Mouse (Mus musculus) heart, adult 2 months (tissue): ENCODE data around the gene Gm20388. TPM values are rescaled to one million over a fixed set of nuclear protein-coding genes. Genes with fewer than 3 reads are reported as not detected.
A peak's percentile ranks its signal among the peaks of the same experiment; 100 is the strongest.

Experiments used
- DNase-seq, 2 experiments: peaks; one replicate each; pipeline ENCODE4 v3.0.0; 2021
- H3K27ac ChIP-seq: fragments of 200-600 bp; 2 replicates; pipeline ENCODE4 v1.8.1; 2022
- H3K27me3 ChIP-seq: fragments of 200-500 bp; 2 replicates; pipeline ENCODE4 v1.6.1; 2012; ENCODE audit warnings: mild to moderate bottlenecking, low read length, inconsistent platforms, mixed read lengths; ENCODE audit not compliant: control insufficient read depth, insufficient read depth
- H3K36me3 ChIP-seq: fragments of 200-500 bp; 2 replicates; pipeline ENCODE4 v1.6.1; 2012; ENCODE audit warnings: low read length, inconsistent platforms; ENCODE audit not compliant: control insufficient read depth, insufficient read depth
- H3K4me1 ChIP-seq: fragments of 200-500 bp; 2 replicates; pipeline ENCODE4 v1.6.1; 2011; ENCODE audit warnings: low read length; ENCODE audit not compliant: control insufficient read depth, insufficient read depth
- H3K4me3 ChIP-seq: fragments of 200-600 bp; 2 replicates; pipeline ENCODE4 v1.8.1; 2022
- H3K79me2 ChIP-seq: fragments of 200-500 bp; replicated peaks from 2 replicates; pipeline ENCODE4 v1.6.1; 2012; ENCODE audit warnings: mild to moderate bottlenecking, inconsistent platforms, low read length, moderate library complexity, mixed read lengths; ENCODE audit not compliant: control insufficient read depth, insufficient read depth
- H3K9ac ChIP-seq: fragments of 200-500 bp; 2 replicates; pipeline ENCODE4 v1.6.1; 2012; ENCODE audit warnings: low read depth, mild to moderate bottlenecking, control low read depth, inconsistent platforms, low read length, mixed read lengths
- CTCF ChIP-seq: fragments of 200-600 bp; IDR thresholded peaks from 2 replicates; pipeline ENCODE4 v1.8.1; 2022; ENCODE audit warnings: antibody characterized with exemption, mild to moderate bottlenecking, moderate library complexity
- EP300 ChIP-seq: fragments of 200-500 bp; IDR thresholded peaks from 2 replicates; pipeline ENCODE4 v1.6.1; 2011; ENCODE audit warnings: low read depth, low read length, control low read depth; ENCODE audit not compliant: insufficient read depth
- POLR2A ChIP-seq: fragments of 200-500 bp; IDR thresholded peaks from 2 replicates; pipeline ENCODE4 v1.6.1; 2011; ENCODE audit warnings: mild to moderate bottlenecking, low read depth, low read length, control low read depth; ENCODE audit not compliant: insufficient read depth
- WGBS: fragments of 180-500 bp; shearing (Covaris S2); methylation state at CpG from one replicate; pipeline ENCODE4 v1.1.7; 2018; 5-methylcytosine and 5-hydroxymethylcytosine counted together
- intact Hi-C: fragments of 180-260 bp; cut with DNase I; formaldehyde crosslinking; loops from one replicate; pipeline ENCODE4 v1.15.1; 2025
- polyA plus RNA-seq: library from polyadenylated mRNA; depleted of rRNA; stranded (reverse); fragments of >200 nt; gene quantifications from 2 replicates; pipeline ENCODE4 v1.2.3, GENCODE M21; 2012
- total RNA-seq, 2 experiments: library from RNA; stranded (reverse); gene quantifications; 2 replicates each; pipeline ENCODE4 v1.2.3; 2021

Gm20388 gene
- total and polyA plus RNA-seq, 3 experiments = 1.8 to 32.3 TPM; not detected in 1

GRCm38 (mm10) chr8:122426145-122426544 lies 2515.5 kb downstream of the Gm20388 start:
- no peaks in the 10 kb centered on the region for H3K79me2 ChIP-seq
- intact Hi-C loops = no loop called here
- peak in 1 of 2 experiments; percentile 17 for DNase-seq
- no peak overlapping the region for H3K9ac ChIP-seq
- H3K4me3 ChIP-seq = no peak overlapping the region
- H3K36me3 ChIP-seq = no peaks in the 10 kb centered on the region
- H3K4me1 ChIP-seq = peaks cover 2% of the 10 kb centered on the region
- TF ChIP-seq EP300 (no peak), CTCF (no peak), POLR2A (no peak)
- H3K27ac ChIP-seq = no peak overlapping the region
- WGBS = 62% methylated on average over 9 of the region's 9 CpGs
- H3K27me3 ChIP-seq = no peaks in the 10 kb centered on the region

- DNase-seq = no peak
- Histone ChIP-seq H3K9ac (no peak overlapping the region), H3K36me3 (no peaks in the 10 kb centered on the region), H3K4me3 (no peak overlapping the region), H3K27me3 (no peaks in the 10 kb centered on the region), H3K4me1 (peaks cover 4% of the 10 kb centered on the region), H3K27ac (no peak overlapping the region), H3K79me2 (no peaks in the 10 kb centered on the region)
- WGBS = 90% methylated on average over 7 of the region's 7 CpGs
- intact Hi-C loops = no loop called here
- TF ChIP-seq EP300 (no peak), POLR2A (no peak), CTCF (no peak)
Measured at GRCm38 (mm10) chr8:122427607-122428006, 2517.0 kb downstream of the Gm20388 start.

GRCm38 (mm10) chr8:122428163-122428562 lies 2517.5 kb downstream of the Gm20388 start:
- Histone ChIP-seq H3K27me3 (no peaks in the 10 kb centered on the region), H3K4me3 (no peak overlapping the region), H3K79me2 (no peaks in the 10 kb centered on the region), H3K4me1 (peaks cover 6% of the 10 kb centered on the region), H3K36me3 (no peaks in the 10 kb centered on the region), H3K27ac (no peak overlapping the region), H3K9ac (no peak overlapping the region)
- WGBS = 87% methylated on average over 9 of the region's 9 CpGs
- TF ChIP-seq EP300 = no peak
- TF ChIP-seq POLR2A = no peak
- no peak for TF ChIP-seq CTCF
- intact Hi-C loops = no loop called here
- DNase-seq = no peak

- intact Hi-C loops = no loop called here
Measured at GRCm38 (mm10) chr8:122430058-122430636, 2519.5 kb downstream of the Gm20388 start.

GRCm38 (mm10) chr8:122430646-122431045 lies 2520.0 kb downstream of the Gm20388 start:
- no peak for DNase-seq
- no peaks in the 10 kb centered on the region for H3K79me2 ChIP-seq
- H3K27ac ChIP-seq = no peak overlapping the region; the same call in 1 of the 2 replicates
- H3K27me3 ChIP-seq = no peaks in the 10 kb centered on the region
- H3K9ac ChIP-seq = no peak overlapping the region
- H3K36me3 ChIP-seq = no peaks in the 10 kb centered on the region
- H3K4me3 ChIP-seq = no peak overlapping the region
- TF ChIP-seq EP300 = no peak
- 0 out of 2 replicates have a peak, but pooled peaks have one; percentile 5 for TF ChIP-seq POLR2A
- TF ChIP-seq CTCF = no peak
- H3K4me1 ChIP-seq = peaks cover 4% of the 10 kb centered on the region; the same call in 1 of the 2 replicates
- WGBS = 73% methylated on average over 3 of the region's 3 CpGs
- intact Hi-C loops = no loop called here

More at GRCm38 (mm10) chr8:122430058-122430636, 2519.5 kb downstream of the Gm20388 start:
- no peak overlapping the region; the same call in 1 of the 2 replicates for H3K27ac ChIP-seq
- no peak overlapping the region for H3K9ac ChIP-seq
- TF ChIP-seq CTCF (no peak), EP300 (no peak), POLR2A (0 out of 2 replicates have a peak, but pooled peaks have one; percentile 6)
- no peak overlapping the region for H3K4me3 ChIP-seq
- 80% methylated on average over 10 of the region's 10 CpGs for WGBS
- no peaks in the 10 kb centered on the region for H3K36me3 ChIP-seq
- peak in 1 of 2 experiments; percentile 65 for DNase-seq
- H3K27me3 ChIP-seq = no peaks in the 10 kb centered on the region
- no peaks in the 10 kb centered on the region for H3K79me2 ChIP-seq
- peaks cover 4% of the 10 kb centered on the region; the same call in 1 of the 2 replicates for H3K4me1 ChIP-seq
